Mouse (Mus musculus): ENCODE data around the gene Faah. TPM values are rescaled to one million over a fixed set of nuclear protein-coding genes. Genes with fewer than 3 reads are reported as not detected.

Faah gene
- polyA plus RNA-seq (2012; rRNA removed), result 31.6 and 32.2 TPM in 2 replicates

DNA sequence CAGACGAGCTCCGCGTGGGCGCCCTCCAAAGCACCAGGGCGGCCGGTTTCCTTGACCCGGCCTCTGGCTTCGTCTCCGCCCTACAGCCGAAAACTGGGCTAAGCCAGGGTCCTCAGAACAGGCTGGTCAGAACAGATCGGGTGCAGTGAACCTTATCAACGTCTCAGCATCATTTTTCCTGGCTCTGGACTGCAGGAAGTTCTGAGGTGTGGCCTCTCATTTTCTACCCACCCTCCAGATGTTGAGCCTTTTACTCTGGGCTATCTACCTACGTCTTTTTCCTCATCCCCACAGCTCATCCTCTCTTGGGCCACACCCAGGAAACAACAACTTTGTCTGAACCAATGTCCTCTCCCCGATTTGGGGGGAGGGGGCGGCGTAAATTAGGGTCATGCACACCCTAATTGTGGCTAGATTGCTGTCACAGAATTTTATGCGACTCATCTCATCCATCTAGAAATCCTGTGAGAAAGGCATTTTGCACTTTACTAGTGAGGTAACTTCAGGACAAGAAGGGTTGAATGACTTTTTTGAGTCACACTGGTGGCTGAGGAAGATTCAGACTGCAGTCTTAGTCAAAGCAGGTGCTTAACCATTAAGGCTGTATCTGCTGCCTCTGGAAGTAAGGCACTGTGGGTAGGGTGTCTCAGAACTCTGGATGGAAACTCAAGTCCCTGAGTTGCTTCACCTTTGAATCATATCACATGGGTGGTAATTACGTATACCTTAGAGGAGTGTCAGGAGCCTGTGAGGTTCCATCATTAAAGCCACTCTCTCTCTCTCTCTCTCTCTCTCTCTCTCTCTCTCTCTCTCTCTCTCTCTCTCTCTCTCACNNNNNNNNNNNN, at the start of gene Faah:
TSS of gene Faah (minus strand) at position 25 of the 845 bp plus-strand sequence.
- Histone ChIP-seq H3K36me3 (ENCODE audit: control insufficient read depth, insufficient read depth, low read length) (no peaks in the 10 kb centered on the region), H3K27ac (ENCODE audit: control insufficient read depth, insufficient read depth, low read depth, low read length) (peak within 1 kb of the TSS; percentile 92), H3K4me3 (ENCODE audit: control insufficient read depth, low read depth, low read length) (peak within 1 kb of the TSS; percentile 93), H3K4me1 (ENCODE audit: control insufficient read depth, insufficient read depth, low read length) (peaks cover 10% of the 10 kb centered on the region), H3K27me3 (ENCODE audit: control insufficient read depth, insufficient read depth, low read length) (no peaks in the 10 kb centered on the region)
- TF ChIP-seq CTCF (IDR thresholded peaks at IDR 0.05; ENCODE audit: control insufficient read depth, insufficient read depth, insufficient replicate concordance, low read depth, low read length) (no peak), POLR2A (IDR thresholded peaks at IDR 0.05; ENCODE audit: control insufficient read depth, low read depth, low read length) (no peak)

DNA sequence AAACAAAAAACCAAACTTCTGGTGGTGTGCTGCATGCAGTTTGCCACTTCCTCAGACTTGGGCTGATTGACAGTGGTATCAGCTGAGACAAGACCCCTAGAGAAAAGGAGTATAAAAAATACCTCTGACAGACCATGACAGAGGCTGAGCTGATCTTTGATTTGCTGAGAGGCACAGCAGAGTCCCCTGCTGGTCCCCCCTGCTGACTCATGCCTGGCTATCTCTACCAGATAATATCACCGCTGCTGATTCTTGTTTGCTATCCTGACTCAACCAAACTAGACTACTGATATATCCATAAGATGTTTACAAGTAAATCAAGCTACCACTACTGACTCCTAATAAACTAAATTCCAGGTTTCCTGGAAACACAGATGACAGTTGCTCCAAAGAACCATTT, 46.1 kb upstream of the Faah start:
- no peaks in the 10 kb centered on the region for H3K36me3 ChIP-seq (ENCODE audit: control insufficient read depth, insufficient read depth, low read length)
- TF ChIP-seq POLR2A (IDR thresholded peaks at IDR 0.05; ENCODE audit: control insufficient read depth, low read depth, low read length) (no peak), CTCF (IDR thresholded peaks at IDR 0.05; ENCODE audit: control insufficient read depth, insufficient read depth, insufficient replicate concordance, low read depth, low read length) (no peak)
- H3K27ac ChIP-seq (ENCODE audit: control insufficient read depth, insufficient read depth, low read depth, low read length), result no peak overlapping the region
- peaks cover 2% of the 10 kb centered on the region for H3K4me1 ChIP-seq (ENCODE audit: control insufficient read depth, insufficient read depth, low read length)
- no peak overlapping the region for H3K4me3 ChIP-seq (ENCODE audit: control insufficient read depth, low read depth, low read length)
- no peaks in the 10 kb centered on the region for H3K27me3 ChIP-seq (ENCODE audit: control insufficient read depth, insufficient read depth, low read length)

DNA sequence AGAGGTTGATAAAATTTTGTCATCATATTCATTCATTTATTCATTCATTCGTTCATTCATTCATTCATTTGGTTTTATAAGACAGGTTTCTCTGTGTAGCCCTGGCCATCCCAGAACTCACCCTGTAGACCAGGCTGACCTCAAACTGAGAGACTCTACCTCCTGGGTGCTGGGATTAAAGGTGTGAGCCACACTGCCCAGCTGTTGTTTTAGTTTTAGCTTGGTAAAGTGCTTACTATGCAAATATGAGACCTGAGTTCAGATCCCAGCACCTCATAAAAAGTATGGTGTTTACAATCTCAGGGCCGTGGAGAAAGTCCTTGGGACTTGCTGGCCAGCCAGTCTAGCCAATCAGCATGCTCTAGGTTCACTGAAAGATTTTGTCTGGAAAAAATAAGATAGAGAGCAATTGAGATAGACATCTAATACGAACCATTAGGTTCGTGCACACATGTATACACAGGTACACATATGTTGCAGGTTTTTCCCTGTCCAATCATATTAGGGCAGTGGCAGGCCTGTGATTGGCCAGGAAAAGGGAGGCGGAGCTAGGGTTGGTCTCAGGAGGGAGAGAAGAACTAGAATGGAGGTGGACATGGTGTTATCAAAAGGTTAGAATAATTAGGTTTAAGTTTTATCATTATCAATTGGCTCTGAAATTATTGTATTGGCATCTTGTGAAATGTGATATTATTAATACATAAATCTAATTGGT, 41.4 kb upstream of the Faah start:
- Histone ChIP-seq H3K4me3 (ENCODE audit: control insufficient read depth, low read depth, low read length) (no peak overlapping the region), H3K27me3 (ENCODE audit: control insufficient read depth, insufficient read depth, low read length) (no peaks in the 10 kb centered on the region), H3K4me1 (ENCODE audit: control insufficient read depth, insufficient read depth, low read length) (peaks cover 2% of the 10 kb centered on the region), H3K27ac (ENCODE audit: control insufficient read depth, insufficient read depth, low read depth, low read length) (no peak overlapping the region), H3K36me3 (ENCODE audit: control insufficient read depth, insufficient read depth, low read length) (no peaks in the 10 kb centered on the region)
- TF ChIP-seq CTCF (IDR thresholded peaks at IDR 0.05; ENCODE audit: control insufficient read depth, insufficient read depth, insufficient replicate concordance, low read depth, low read length) (no peak), POLR2A (IDR thresholded peaks at IDR 0.05; ENCODE audit: control insufficient read depth, low read depth, low read length) (no peak)

DNA sequence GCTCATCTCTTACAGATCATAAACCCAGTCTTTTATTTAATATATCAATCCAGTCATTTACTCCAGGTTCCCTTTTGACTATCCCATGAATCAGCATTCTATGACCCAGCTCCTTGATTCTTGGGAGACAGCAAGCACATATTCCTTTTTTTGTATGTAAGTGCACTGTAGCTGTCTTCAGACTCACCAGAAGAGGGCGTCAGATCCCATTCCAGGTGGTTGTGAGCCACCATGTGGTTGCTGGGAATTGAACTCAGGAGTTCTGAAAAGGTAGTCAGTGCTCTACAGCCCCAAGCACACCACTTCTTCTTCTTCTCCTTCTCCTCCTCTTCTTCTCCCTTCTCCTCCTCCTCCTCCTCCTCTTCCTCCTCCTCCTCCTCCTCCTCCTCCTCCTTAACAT, 39.8 kb upstream of the Faah start:
- H3K27ac ChIP-seq (ENCODE audit: control insufficient read depth, insufficient read depth, low read depth, low read length), result no peak overlapping the region

DNA sequence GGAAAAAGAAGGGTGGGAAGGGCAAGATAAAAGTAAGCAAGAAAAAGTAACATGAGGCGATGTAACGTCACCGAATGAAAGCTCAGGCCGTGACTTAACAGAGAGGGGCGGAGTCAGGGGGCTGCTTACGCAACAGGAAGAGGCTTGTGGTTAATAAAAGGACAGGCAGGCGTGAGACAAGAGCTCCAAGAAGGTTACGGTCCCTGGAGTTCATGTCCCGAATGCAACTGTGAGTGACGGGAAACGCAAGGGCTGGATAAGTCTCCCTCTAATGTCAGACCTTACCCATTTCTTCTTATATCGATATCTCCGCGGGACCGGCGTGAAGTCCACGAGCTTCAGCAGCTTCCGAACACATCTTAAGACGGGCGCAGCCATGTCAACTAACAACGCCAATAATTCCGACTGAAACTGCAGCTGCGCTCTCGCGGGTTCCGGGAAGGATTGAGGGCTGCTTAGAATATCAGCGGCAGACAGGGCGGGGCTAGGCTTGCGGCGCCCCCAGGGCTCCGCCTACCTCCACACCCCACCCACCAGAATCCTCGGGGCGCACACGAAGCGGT, 35.8 kb upstream of the Faah start, which contains the start of gene Nsun4:
TSS of gene Nsun4 (minus strand) at position 478 of the 563 bp plus-strand sequence.
- peak within 1 kb of the TSS; percentile 91 for H3K4me3 ChIP-seq (ENCODE audit: control insufficient read depth, low read depth, low read length)
- H3K27ac ChIP-seq (ENCODE audit: control insufficient read depth, insufficient read depth, low read depth, low read length), result peak within 1 kb of the TSS; percentile 84
- no peaks in the 10 kb centered on the region for H3K36me3 ChIP-seq (ENCODE audit: control insufficient read depth, insufficient read depth, low read length)
- H3K4me1 ChIP-seq (ENCODE audit: control insufficient read depth, insufficient read depth, low read length), result no peaks in the 10 kb centered on the region
- no peaks in the 10 kb centered on the region for H3K27me3 ChIP-seq (ENCODE audit: control insufficient read depth, insufficient read depth, low read length)
- TF ChIP-seq CTCF (IDR thresholded peaks at IDR 0.05; ENCODE audit: control insufficient read depth, insufficient read depth, insufficient replicate concordance, low read depth, low read length) (no peak), POLR2A (IDR thresholded peaks at IDR 0.05; ENCODE audit: control insufficient read depth, low read depth, low read length) (peak; percentile 86)

More for the DNA sequence above, 39.8 kb upstream of the Faah start:
- Histone ChIP-seq H3K27me3 (ENCODE audit: control insufficient read depth, insufficient read depth, low read length) (no peaks in the 10 kb centered on the region), H3K36me3 (ENCODE audit: control insufficient read depth, insufficient read depth, low read length) (no peaks in the 10 kb centered on the region), H3K4me3 (ENCODE audit: control insufficient read depth, low read depth, low read length) (no peak overlapping the region), H3K4me1 (ENCODE audit: control insufficient read depth, insufficient read depth, low read length) (peaks cover 2% of the 10 kb centered on the region)
- TF ChIP-seq CTCF (IDR thresholded peaks at IDR 0.05; ENCODE audit: control insufficient read depth, insufficient read depth, insufficient replicate concordance, low read depth, low read length), result no peak
- TF ChIP-seq POLR2A (IDR thresholded peaks at IDR 0.05; ENCODE audit: control insufficient read depth, low read depth, low read length), result no peak

DNA sequence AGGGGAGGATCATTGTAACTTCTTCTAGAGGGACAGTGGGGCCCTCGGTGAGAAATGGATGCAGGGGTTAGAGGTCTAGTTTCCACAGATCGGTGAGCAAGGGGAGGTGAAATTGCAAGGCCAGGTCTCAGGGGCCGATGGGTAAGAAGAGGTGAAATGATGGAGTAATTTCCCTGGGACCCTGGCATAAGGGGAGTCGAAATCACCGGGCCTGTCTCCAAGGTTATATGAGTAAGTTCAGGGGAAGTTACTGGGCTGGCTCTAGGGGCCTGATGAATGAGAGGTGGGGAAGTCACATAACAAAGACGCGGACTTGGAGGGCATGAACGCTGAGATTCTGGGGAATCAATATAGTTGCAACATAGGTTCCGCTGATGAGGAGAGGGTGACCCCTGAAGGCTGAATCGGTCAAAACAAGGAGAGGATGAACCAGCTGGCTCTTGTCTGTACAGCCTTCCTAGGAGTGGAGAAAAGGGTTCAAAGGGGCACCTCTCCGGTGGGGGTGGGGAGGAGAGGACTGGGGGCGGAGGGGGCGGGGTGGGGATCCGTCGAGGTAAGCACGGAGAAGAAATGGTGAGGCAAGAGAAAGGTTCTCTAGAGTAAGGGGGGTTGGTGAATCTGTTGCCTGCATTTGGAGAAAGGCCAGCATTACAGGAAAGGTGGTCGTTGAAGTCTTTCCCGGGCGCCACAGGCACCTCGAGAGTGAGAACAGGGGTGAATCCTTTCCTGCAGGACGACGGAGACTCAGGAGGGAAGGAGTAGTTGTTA, 35.0 kb upstream of the Faah start:
- no peaks in the 10 kb centered on the region for H3K36me3 ChIP-seq (ENCODE audit: control insufficient read depth, insufficient read depth, low read length)
- H3K27ac ChIP-seq (ENCODE audit: control insufficient read depth, insufficient read depth, low read depth, low read length), result peak overlapping the region; percentile 84
- TF ChIP-seq CTCF (IDR thresholded peaks at IDR 0.05; ENCODE audit: control insufficient read depth, insufficient read depth, insufficient replicate concordance, low read depth, low read length) (no peak), POLR2A (IDR thresholded peaks at IDR 0.05; ENCODE audit: control insufficient read depth, low read depth, low read length) (no peak)
- H3K4me3 ChIP-seq (ENCODE audit: control insufficient read depth, low read depth, low read length), result peak overlapping the region; percentile 91
- no peaks in the 10 kb centered on the region for H3K27me3 ChIP-seq (ENCODE audit: control insufficient read depth, insufficient read depth, low read length)
- H3K4me1 ChIP-seq (ENCODE audit: control insufficient read depth, insufficient read depth, low read length), result no peaks in the 10 kb centered on the region

Measured in testis, adult 2 months (tissue).